Mouse (Mus musculus) left cerebral cortex, postnatal 14 days (tissue): ENCODE results near the gene Hinfp. TPM values are rescaled to one million over a fixed set of nuclear protein-coding genes. Genes with fewer than 3 reads are reported as not detected.
A peak's percentile ranks its signal among the peaks of the same experiment; 100 is the strongest.
"Not testable (repeated sequence)": the region's sequence is repeated elsewhere in the genome, so short reads cannot be mapped to it uniquely, and the experiment has no call there.

Source experiments
- DNase-seq, 2 experiments: peaks; one replicate each; pipeline ENCODE4 v3.0.0; 2021 to 2022; ENCODE audit warnings: low spot score in 2 of 2, mixed read lengths in 1 of 2
- intact Hi-C: fragments of 180-260 bp; cut with DNase I; formaldehyde crosslinking; loops from one replicate; pipeline ENCODE4 v1.15.1; 2025
- total RNA-seq, 2 experiments: library from RNA; stranded (reverse); gene quantifications; 2 replicates each; pipeline ENCODE4 v1.2.3; 2021

Gene Hinfp
- total RNA-seq, 2 experiments from 2014 or later: 22.6 to 27.7 TPM

GRCm38 (mm10) chr9:44318076-44318825, 12.8 kb upstream of the Hinfp start:
- no peak for DNase-seq
- intact Hi-C loops: no loop called here

GRCm38 (mm10) chr9:44317452-44317851, 12.0 kb upstream of the Hinfp start:
- intact Hi-C loops: no loop called here
- DNase-seq: no peak

- intact Hi-C loops: no loop called here
- no peak for DNase-seq
Measured at GRCm38 (mm10) chr9:44314910-44315309, 9.4 kb upstream of the Hinfp start.

- intact Hi-C loops: no loop called here
Measured at GRCm38 (mm10) chr9:44314257-44314547, 8.7 kb upstream of the Hinfp start.

GRCm38 (mm10) chr9:44313476-44314256, 8.2 kb upstream of the Hinfp start:
- intact Hi-C loops: no loop called here
- DNase-seq: peak; percentile 87 to 88

More at GRCm38 (mm10) chr9:44314257-44314547, 8.7 kb upstream of the Hinfp start:
- no peak for DNase-seq

- intact Hi-C loops: no loop called here
- DNase-seq: no peak
Measured at GRCm38 (mm10) chr9:44311136-44312134, 6.0 kb upstream of the Hinfp start.

- no peak for DNase-seq
- intact Hi-C loops: no loop called here
Measured at GRCm38 (mm10) chr9:44310750-44311135, 5.3 kb upstream of the Hinfp start.

GRCm38 (mm10) chr9:44309756-44310155, 4.3 kb upstream of the Hinfp start:
- no peak for DNase-seq
- intact Hi-C loops: no loop called here

GRCm38 (mm10) chr9:44307248-44307647, 1.8 kb upstream of the Hinfp start:
- no peak for DNase-seq
- intact Hi-C loops: no loop called here

- no peak for DNase-seq
- intact Hi-C loops: no loop called here
Measured at GRCm38 (mm10) chr9:44306532-44306931, 1.1 kb upstream of the Hinfp start.

GRCm38 (mm10) chr9:44300001-44300400, 5.5 kb downstream of the Hinfp start:
- intact Hi-C loops, DNase-seq: not testable (repeated sequence)

GRCm38 (mm10) chr9:44292490-44292889, 13.0 kb downstream of the Hinfp start:
- peak in 1 of 2 experiments; percentile 43 for DNase-seq

GRCm38 (mm10) chr9:44288959-44289291, 16.5 kb downstream of the Hinfp start:
- DNase-seq: no peak
- intact Hi-C loops: no loop called here

More at GRCm38 (mm10) chr9:44292490-44292889, 13.0 kb downstream of the Hinfp start:
- intact Hi-C loops: no loop called here

- intact Hi-C loops: no loop called here
- peak in 1 of 2 experiments; percentile 47 for DNase-seq
Measured at GRCm38 (mm10) chr9:44288076-44288958, 17.2 kb downstream of the Hinfp start, which contains the start of gene Abcg4. TSS of gene Abcg4 (minus strand) at chr9:44288615.

GRCm38 (mm10) chr9:44287401-44288075, 17.9 kb downstream of the Hinfp start:
- peak in 1 of 2 experiments; percentile 22 for DNase-seq
- intact Hi-C loops: no loop called here

- DNase-seq: no peak
- intact Hi-C loops: no loop called here
Measured at GRCm38 (mm10) chr9:44287003-44287400, 18.5 kb downstream of the Hinfp start.

- no peak for DNase-seq
- intact Hi-C loops: no loop called here
Measured at GRCm38 (mm10) chr9:44286256-44286850, 19.1 kb downstream of the Hinfp start.

GRCm38 (mm10) chr9:44283183-44283582, 22.3 kb downstream of the Hinfp start:
- no peak for DNase-seq
- intact Hi-C loops: no loop called here
